Mouse (Mus musculus) heart, embryonic 14.5 days (tissue): ENCODE measurements around the gene Bloc1s4. TPM values are rescaled to one million over a fixed set of nuclear protein-coding genes. Genes with fewer than 3 reads are reported as not detected.

Experiments
- ATAC-seq: fragments of 200-750 bp; cut with Nextera tagmentation; 2 replicates; pipeline ENCODE4 v1.8.0; 2017; ENCODE audit warnings: low read depth, moderate TSS enrichment; ENCODE audit not compliant: insufficient number of reproducible peaks, insufficient read depth, low FRiP score
- H3K27ac ChIP-seq, 2 experiments: fragments of 200-500 bp in 1 of 2; fragments of 300-500 bp in 1 of 2; sonication (generic) in 1 of 2; replicated peaks in 1 of 2; 2 replicates each; pipeline ENCODE4 v1.5.1; 2012 to 2014; ENCODE audit warnings: low read depth in 2 of 2, low read length in 2 of 2, control low read depth in 1 of 2, mild to moderate bottlenecking in 1 of 2, mixed read lengths in 1 of 2; ENCODE audit not compliant: control insufficient read depth in 1 of 2, insufficient read depth in 1 of 2
- H3K27me3 ChIP-seq: fragments of 300-500 bp; sonication (generic); 2 replicates; pipeline ENCODE4 v1.6.1; 2014; ENCODE audit warnings: mild to moderate bottlenecking, low read length, control low read depth; ENCODE audit not compliant: control insufficient read depth, insufficient read depth
- H3K36me3 ChIP-seq: fragments of 300-500 bp; sonication (generic); 2 replicates; pipeline ENCODE4 v1.6.1; 2014; ENCODE audit warnings: mild to moderate bottlenecking, control low read depth, low read length, mixed read lengths; ENCODE audit not compliant: control insufficient read depth, insufficient read depth
- H3K4me1 ChIP-seq, 2 experiments: fragments of 200-500 bp in 1 of 2; fragments of 300-500 bp in 1 of 2; sonication (generic) in 1 of 2; 2 replicates each; pipeline ENCODE4 v1.6.1; 2012 to 2014; ENCODE audit warnings: low read length in 2 of 2, control low read depth in 1 of 2, mixed read lengths in 1 of 2; ENCODE audit not compliant: control insufficient read depth in 2 of 2, insufficient read depth in 2 of 2
- H3K4me2 ChIP-seq: fragments of 300-500 bp; sonication (generic); 2 replicates; pipeline ENCODE4 v1.6.1; 2014; ENCODE audit warnings: mild to moderate bottlenecking, low read length
- H3K4me3 ChIP-seq, 2 experiments: fragments of 200-500 bp in 1 of 2; fragments of 300-500 bp in 1 of 2; sonication (generic) in 1 of 2; 2 replicates each; pipeline ENCODE4 v1.5.1; 2012 to 2014; ENCODE audit warnings: low read length in 2 of 2, mild to moderate bottlenecking in 2 of 2, control low read depth in 1 of 2, low read depth in 1 of 2, moderate library complexity in 1 of 2; ENCODE audit not compliant: control insufficient read depth in 1 of 2, insufficient read depth in 1 of 2
- H3K9ac ChIP-seq: fragments of 300-500 bp; sonication (generic); 2 replicates; pipeline ENCODE4 v1.6.1; 2014; ENCODE audit warnings: mild to moderate bottlenecking, low read length
- H3K9me3 ChIP-seq: fragments of 300-500 bp; sonication (generic); 2 replicates; pipeline ENCODE4 v1.6.1; 2016; ENCODE audit warnings: low read length, control low read depth; ENCODE audit not compliant: control insufficient read depth
- WGBS: fragments of 180-500 bp; shearing (Covaris S2); extraction: QIAGEN DNeasy Blood & Tissue Kit; methylation state at CpG from one replicate; pipeline ENCODE4 v1.1.7; 2014; 5-methylcytosine and 5-hydroxymethylcytosine counted together
- polyA plus RNA-seq: library from polyadenylated mRNA; unstranded; fragments of >200 nt; fragmentation: Nextera tagmentation; extraction: Ambion mirVana; gene quantifications from 2 replicates; pipeline ENCODE4 v1.2.1, GENCODE M21; 2014

Gene Bloc1s4
- polyA plus RNA-seq, 1 experiment from 2014 or later: 22.7 TPM

GRCm38 (mm10) chr5:36704684-36705083 lies 43.8 kb downstream of the Bloc1s4 start:
- Histone ChIP-seq H3K4me3 (no peak overlapping the region), H3K9me3 (no peaks in the 10 kb centered on the region), H3K36me3 (no peaks in the 10 kb centered on the region), H3K27ac (no peak overlapping the region), H3K4me1 (peaks cover 17 to 18% of the 10 kb centered on the region in 2 experiments), H3K9ac (no peak overlapping the region), H3K27me3 (no peaks in the 10 kb centered on the region), H3K4me2 (no peak overlapping the region)
- 65% methylated on average over 6 of the region's 6 CpGs for whole genome bisulfite sequencing
- no peak for ATAC-seq

GRCm38 (mm10) chr5:36700939-36701620 lies 47.4 kb downstream of the Bloc1s4 start:
- Histone ChIP-seq H3K4me1 (peaks cover 29% of the 10 kb centered on the region in 2 experiments), H3K9me3 (no peaks in the 10 kb centered on the region), H3K4me3 (no peak overlapping the region), H3K27me3 (no peaks in the 10 kb centered on the region), H3K9ac (peak overlapping the region; percentile 27; the same call in 1 of the 2 replicates), H3K36me3 (no peaks in the 10 kb centered on the region), H3K4me2 (peak overlapping the region; percentile 46), H3K27ac (peak overlapping the region; percentile 79 to 80)
- ATAC-seq: no peak; the same call in 1 of the 2 replicates
- 38% methylated on average over 6 of the region's 6 CpGs for WGBS

GRCm38 (mm10) chr5:36698689-36699088 lies 49.8 kb downstream of the Bloc1s4 start:
- no peak for ATAC-seq
- 64% methylated on average over 5 of the region's 5 CpGs for WGBS
- Histone ChIP-seq H3K4me2 (no peak overlapping the region), H3K4me3 (no peak overlapping the region), H3K9me3 (no peaks in the 10 kb centered on the region), H3K27me3 (no peaks in the 10 kb centered on the region), H3K4me1 (peaks cover 26 to 36% of the 10 kb centered on the region in 2 experiments), H3K27ac (no peak overlapping the region), H3K9ac (no peak overlapping the region), H3K36me3 (no peaks in the 10 kb centered on the region)

GRCm38 (mm10) chr5:36698067-36698670 lies 50.3 kb downstream of the Bloc1s4 start:
- H3K9me3 ChIP-seq: no peaks in the 10 kb centered on the region
- H3K27ac ChIP-seq: no peak overlapping the region
- no peak overlapping the region for H3K4me3 ChIP-seq
- H3K36me3 ChIP-seq: no peaks in the 10 kb centered on the region
- WGBS: 68% methylated on average over 7 of the region's 7 CpGs
- H3K4me2 ChIP-seq: no peak overlapping the region
- no peaks in the 10 kb centered on the region for H3K27me3 ChIP-seq
- no peak for ATAC-seq
- H3K9ac ChIP-seq: no peak overlapping the region
- peaks cover 26 to 41% of the 10 kb centered on the region in 2 experiments for H3K4me1 ChIP-seq

Other genes starting within 250 kb of the Bloc1s4 start
- 18.6 and 19.1 TPM in 2 replicates for gene Tbc1d14, start 155.4 kb downstream of the Bloc1s4 start, polyA plus RNA-seq
- gene D5Ertd579e, start 52.6 kb downstream of the Bloc1s4 start, polyA plus RNA-seq: 33.2 and 38.2 TPM in 2 replicates
- gene Mrfap1, start 48.1 kb upstream of the Bloc1s4 start, polyA plus RNA-seq: 390 and 410 TPM in 2 replicates
- gene Man2b2, start 82.0 kb upstream of the Bloc1s4 start, polyA plus RNA-seq: 15.5 and 16.8 TPM in 2 replicates
- gene Ppp2r2c, start 119.9 kb upstream of the Bloc1s4 start, polyA plus RNA-seq: not detected in 2 replicates
- gene Wfs1, start 240.6 kb upstream of the Bloc1s4 start, polyA plus RNA-seq: 20.1 and 21.2 TPM in 2 replicates